Mouse (Mus musculus): ENCODE results near the gene Cnr2.

Gene Cnr2

DNA sequence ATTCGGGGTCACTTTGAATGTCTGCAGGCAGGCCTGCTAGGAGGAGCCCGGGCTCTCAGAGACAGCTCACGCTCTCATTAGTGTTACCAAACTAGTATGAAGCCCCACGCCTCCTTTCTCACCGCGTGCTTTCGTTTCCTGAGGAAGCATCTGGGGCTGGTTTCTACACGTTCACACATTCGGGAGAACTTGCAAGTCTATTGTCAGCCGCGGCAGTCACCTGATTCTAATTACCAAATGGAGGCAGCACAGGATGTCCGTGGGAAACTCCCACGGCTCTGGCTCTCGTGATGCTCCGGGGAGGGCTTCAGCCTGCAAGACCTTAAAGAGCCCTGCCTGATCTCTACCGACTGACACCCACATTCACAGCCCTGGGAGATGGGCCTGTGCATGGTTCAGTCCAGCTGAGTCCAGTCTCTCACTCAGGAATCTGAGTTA, 18.6 kb upstream of the Cnr2 start:
- DNase-seq (ENCODE audit: low spot score), result peak; percentile 90

DNA sequence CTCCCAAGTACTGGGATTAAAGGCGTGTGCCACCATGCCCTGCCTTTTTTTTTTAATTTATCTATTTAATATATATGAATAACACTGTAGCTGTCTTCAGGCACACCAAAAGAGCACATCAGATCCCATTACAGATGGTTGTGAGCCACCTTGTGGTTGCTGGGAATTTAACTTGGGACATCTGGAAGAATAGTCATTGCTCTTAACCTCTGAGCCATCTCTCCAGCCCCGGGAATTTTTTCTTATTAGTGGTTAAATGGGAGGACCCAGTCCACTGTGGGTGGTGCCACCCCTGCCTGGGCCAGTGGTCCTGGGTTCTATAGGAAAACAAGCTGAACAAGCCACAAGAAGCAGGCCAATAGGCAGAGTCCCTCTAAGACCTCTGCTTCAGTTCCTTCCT, 17.5 kb upstream of the Cnr2 start:
- no peak for DNase-seq (ENCODE audit: low spot score)

DNA sequence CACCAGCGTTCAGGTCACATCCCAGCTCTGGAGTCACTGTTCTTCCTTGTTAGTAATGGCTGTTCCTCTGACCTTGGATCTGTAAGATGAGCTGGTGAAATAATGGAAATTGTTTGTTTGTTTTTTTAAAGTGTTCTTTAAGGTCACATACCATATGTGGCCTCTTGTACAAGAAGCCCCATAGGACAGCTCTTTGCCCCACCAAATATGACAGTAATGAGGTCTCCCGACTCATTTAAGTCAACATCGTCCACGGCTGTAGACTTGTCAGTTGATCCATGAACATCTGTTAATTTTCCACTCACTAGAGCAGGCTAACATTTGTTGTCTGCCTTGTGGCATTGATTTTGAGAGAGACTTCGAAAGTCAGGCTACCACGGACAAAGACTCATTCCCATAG, 16.2 kb upstream of the Cnr2 start:
- no peak for DNase-seq (ENCODE audit: low spot score)

DNA sequence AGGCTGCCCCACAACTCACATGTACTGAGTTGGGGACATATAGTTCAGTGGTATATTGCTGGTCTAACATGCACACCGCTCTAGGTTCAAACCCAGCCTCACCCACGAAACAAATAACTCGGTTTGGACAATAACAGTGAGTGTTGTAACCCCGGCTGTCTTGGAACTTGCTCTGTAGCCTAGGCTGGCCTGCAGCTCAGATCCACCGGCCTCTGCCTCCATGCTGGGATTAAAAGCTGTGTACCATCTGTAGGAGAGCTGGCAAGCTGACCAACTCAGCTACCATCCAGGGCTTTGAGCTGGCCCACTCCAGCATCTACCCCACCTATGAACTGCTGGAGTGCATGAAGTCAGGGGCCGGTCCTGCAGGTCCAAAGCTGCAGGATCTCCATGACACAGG, 15.2 kb upstream of the Cnr2 start:
- no peak for DNase-seq (ENCODE audit: low spot score)

DNA sequence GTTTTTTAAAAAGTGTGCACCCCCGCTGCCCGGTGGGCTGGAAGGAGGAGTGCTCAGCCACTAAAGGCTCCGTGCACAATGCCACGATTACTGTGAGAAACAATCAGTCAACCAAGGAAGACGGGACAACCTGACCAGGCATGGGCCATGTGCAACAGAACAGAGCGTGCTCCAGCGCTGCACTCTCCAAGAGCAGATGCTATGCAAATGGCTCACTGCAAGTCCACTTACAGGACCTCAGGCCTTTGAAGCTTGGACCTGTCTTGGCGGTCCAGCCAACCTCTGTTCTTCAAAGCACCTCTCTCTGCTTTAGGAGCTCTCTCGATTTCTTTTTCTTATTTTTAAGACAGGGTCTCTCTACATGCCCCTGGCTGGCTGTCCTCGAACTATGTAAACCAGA, 14.6 kb upstream of the Cnr2 start:
- no peak for DNase-seq (ENCODE audit: low spot score)

DNA sequence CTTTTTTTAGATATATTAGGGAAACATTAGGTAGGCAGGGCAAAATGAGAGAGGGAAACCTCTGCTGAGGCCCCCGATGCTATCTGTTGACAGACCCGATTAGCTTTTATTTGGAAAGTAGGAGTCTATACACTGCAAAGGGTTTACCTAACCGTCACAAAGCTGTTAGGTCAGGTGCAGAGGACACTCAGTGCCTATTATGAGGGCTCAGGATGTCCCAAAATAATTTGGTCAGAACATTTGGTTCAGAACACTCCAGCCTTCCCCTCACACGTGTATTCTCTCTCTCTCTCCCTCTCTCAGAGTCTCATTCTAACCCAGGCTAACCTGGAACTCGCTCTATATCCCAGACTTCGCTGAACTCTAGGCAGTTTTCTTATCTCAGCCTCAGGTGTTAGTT, 13.2 kb upstream of the Cnr2 start:
- no peak for DNase-seq (ENCODE audit: low spot score)

DNA sequence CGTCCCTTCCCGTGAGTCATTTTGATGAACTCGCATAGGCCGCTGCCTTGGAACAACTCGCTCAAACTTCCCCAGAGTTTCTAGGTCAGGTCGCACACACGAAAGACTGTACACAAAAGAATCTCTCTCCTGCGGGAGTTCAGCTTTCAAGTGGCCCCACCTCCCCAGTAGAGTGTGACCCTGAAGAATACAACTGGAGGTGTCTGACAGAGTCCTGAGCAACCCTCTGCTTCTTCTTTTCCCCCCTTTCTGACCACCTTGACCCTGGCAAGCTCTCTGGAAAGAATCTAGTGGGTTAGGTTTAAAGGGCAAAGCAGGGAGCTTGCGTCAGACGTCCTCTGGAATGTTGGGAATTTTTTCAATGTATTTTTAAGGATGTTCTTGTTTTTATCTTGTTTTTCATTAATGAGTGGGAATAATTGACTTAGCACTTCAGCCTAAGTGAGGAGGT, 11.8 kb upstream of the Cnr2 start:
- no peak for DNase-seq (ENCODE audit: low spot score)

DNA sequence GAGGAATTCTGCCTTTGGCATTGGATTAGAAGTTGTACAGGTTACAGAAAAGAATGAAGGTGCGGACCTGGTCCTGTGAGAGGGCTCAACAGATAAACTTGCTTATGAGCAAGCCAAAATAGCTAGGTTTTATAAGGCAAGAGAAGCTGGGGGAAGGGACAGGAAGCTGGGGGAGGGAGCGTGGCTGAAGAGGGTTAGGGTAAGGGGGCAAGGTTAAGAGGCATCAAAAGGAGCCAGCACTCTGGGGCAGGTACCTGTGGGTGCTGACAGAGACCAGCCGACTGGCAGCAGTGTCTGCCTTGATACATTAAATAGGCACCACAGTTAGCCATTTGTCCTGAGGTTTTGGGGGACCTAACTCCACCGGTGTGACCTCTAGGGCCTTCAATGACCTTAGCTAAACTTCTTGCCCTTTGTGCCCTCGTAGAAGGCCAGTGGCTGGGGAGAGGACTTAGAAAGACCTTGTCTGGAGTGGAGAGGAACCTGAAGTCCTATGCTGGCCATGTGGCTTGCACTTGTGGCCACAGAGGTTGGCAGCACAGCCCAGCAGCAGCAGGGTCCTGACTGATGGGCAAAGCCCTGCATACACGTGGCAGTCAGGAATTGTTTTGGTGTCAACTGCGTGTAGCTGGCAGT, 11.2 kb upstream of the Cnr2 start:
- no peak for DNase-seq (ENCODE audit: low spot score)

DNA sequence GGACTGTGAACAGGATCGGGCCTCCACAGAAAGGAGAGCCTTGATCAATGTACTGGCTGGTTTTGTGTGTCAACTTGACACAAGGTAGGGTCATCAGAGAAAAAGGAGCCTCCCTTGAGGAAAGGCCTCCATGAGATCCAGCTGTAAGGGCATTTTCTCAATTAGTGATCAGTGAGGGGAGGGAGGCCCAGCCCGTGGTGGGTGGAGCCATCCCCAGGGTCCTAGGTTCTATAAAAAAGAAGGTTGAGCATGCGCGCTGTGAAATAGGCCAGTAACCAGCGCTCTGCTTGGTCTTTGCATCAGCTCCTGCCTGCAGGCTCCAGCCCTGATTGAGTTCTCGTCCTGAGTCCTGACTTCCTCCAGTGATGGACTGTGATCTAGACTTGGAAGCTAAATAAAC, 10.7 kb upstream of the Cnr2 start:
- no peak for DNase-seq (ENCODE audit: low spot score)

DNA sequence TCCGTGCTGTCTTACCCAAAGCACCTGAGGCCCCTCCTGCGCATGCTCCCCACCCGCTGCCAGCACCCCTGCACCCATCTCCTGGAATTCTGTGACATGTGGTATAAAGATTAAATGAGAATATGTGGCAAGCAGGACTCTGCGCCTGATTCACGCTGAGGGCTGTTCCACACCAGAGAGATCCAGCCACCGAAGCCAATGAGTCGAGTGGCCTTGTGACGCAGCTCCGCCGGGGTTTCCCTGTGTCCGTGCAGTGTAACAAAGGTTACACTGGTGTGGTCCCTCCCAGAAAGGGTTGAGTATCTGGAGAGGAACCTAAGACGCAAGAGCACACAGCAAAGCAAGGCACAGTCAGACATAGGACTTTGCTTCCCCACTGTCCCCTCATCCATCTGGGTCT, 9.5 kb upstream of the Cnr2 start:
- DNase-seq (ENCODE audit: low spot score), result no peak

DNA sequence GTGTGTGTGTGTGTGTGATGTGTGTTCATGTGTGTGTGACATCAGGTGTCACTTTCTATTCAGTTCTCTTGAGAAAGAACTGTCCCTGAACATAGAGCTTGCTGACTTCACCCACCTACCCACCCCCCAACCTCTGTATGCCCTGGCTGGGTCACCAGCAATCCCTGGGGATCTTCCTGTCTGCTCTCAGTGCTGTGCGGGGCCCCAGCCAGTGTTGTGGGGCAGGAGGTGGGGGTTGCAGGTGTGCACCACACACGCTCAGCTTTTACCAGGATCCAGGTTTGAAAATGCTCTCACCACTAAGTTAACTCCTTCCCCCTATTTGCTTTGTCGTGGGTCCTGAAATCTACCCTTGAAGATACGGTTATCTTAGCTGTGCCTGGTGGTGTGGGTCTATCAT, 9.0 kb upstream of the Cnr2 start:
- no peak for DNase-seq (ENCODE audit: low spot score)

DNA sequence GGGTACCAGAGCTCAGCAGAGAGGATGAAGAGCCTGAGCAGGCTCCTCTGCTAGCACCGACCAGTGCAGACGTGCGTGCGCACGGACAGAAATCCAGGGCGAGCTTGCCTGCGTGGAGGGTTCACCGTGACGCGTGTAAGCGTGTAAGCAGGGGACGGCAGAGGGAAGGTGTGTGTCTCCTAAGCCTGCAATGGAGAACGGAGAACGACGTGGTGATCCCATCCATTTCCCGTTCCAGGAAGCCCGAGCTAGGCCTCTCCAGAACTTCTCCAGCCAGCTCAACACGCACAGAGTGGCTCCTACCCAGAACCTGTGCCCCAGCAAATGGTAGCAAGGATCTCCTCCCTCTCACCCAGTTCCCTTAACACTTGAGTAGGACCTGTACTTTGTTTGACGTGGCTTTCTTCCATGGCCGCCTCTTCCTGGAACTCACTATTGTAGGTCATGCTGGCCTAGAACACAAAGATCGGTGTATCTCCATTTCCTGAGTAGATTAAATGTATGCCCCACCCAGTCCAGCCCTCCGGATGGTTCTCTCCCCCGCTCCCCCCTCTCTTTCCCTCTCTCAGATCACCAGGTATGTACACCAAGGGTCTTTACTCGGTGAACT, 6.6 kb upstream of the Cnr2 start:
- no peak for DNase-seq (ENCODE audit: low spot score)

DNA sequence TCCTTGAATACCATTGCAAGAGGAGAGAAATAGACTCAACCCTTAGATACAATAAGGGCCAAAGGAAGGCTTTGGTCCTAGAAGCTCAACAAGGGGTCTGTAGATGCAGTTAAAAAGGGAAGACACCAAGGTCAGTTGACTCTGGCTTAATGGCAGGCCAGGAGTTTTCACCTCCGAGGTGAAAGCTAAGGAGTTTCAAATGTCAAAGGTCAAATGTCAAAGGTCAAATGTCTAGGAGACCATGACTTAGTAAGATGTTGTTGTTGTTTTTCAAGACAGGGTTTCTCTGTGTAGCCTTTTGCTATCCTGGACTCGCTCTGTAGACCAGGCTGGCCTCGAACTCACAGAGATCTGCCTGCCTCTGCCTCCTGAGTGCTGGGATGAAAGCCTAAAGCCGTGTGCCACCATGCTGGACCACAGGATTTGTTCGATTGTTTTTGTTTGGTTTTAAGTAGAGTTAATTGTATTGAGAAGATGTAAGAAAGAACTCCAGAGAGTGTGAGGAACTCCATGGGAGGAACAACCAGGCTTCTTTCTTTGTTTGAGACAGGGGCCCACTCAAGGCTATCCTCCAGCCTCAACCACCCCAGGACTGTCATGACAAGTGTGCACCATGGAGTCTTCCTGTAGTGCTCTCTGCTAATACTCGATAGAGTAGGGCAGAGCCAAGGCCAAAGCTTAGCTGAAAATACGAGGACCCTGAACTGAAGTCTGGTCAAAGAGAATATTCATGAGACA, 5.9 kb upstream of the Cnr2 start:
- no peak for DNase-seq (ENCODE audit: low spot score)

DNA sequence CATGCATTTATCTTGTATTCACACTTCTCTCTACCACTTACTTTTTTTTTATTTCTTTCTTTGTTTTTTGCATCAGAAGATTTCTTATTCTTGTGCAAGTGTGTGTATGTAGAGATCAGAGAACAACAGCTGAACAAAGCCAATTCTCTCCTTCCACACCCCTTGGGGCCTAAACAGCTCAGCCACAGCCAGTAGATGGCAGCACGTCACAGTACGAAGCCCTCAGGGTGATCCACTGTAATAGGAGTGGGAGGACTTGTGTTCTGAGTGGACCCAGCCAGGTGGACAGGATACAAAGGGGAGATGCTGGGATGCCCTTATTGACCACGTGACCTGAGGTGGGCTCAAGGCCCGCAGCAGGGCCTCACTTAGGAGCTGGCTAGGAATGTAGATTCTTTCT, 5.3 kb upstream of the Cnr2 start:
- peak; percentile 86 for DNase-seq (ENCODE audit: low spot score)

DNA sequence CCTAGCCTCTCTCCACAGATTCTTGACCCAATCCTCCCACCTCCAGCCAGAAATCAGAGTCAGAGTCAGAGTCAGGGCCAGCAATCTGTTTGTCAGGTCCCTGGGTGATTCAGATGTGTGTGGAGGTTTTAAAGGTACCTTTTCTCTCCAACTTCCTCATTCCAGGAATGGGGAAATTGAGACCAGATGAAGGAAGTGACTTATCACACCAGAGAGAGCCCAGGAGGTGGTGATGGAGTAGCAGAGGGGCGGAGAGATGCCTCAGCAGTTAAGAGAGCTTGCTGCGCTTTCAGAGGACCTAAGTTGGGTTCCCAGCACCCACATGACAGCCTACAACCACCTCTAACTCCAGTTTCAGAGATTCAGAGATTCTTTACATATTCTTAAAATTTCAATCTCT, 3.7 kb upstream of the Cnr2 start:
- no peak for DNase-seq (ENCODE audit: low spot score)

DNA sequence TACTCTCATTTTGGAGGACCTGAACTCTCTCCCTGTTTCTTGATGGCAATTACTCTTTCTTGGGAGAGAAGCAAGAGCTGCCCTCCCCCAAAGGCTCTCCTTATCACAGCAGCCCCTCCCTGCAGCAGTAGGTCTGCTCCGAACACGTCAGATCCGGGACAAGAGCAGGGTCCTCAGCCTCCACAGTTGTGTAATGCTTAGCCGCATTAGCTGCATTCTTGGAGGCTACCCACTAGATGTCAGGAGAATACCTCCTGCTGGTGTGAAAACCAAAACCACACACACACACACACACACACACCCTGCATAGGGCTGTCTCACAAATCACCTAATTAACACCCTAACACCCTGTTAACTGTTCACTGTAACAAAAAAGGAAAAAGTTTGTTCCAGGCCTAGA, 2.3 kb upstream of the Cnr2 start:
- no peak for DNase-seq (ENCODE audit: low spot score)

DNA sequence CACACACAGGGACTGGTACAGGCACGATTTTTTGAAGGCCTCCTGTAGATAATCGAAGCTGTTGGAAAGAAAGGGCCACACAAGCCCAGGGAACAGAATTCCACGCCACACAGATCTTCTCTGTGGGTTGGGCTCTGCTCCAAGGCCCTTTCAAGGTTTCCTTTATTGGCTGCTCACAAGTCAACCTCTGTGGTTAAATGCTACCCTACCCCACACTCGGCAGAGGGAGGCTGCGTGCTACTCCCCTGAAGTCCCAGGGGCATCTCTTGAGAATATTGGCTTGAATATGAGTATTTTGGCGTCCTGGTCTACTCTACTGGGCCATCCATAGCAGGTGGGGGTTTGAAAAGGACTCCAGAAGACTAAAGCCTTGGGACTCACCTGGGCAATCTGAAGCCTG, 963 bp downstream of the Cnr2 start:
- no peak for DNase-seq (ENCODE audit: low spot score)

DNA sequence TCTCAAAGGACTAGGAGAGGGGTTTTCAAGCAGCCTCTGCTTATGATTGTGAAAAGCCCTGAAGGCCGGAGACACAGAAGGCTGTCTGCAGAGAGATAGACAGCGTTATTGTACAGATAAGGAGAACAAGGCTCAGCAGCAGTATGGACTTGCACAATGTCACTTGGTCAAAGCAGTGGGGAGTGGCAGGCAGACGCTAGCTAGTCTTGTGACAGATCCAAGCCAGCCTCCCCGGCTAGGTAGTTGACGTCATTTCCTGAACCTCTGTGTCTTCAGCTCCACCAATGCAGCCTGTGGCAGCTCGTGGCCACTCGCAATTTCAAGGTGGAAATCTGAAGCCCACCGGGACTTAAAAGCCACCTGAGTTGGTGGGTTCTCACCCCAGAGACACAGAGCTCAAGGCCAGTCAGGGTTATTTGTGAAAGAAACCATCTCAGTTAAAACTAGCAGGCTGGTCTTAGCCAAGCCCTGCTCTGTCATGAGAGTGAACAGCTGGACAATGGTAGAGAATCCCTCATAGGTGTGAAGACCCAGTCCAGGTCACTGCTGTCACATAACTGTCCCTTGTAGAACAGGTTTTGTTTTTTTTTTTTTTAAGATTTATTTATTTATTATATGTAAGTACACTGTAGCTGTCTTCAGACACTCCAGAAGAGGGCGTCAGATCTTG, 3.3 kb downstream of the Cnr2 start:
- peak; percentile 80 for DNase-seq (ENCODE audit: low spot score)

DNA sequence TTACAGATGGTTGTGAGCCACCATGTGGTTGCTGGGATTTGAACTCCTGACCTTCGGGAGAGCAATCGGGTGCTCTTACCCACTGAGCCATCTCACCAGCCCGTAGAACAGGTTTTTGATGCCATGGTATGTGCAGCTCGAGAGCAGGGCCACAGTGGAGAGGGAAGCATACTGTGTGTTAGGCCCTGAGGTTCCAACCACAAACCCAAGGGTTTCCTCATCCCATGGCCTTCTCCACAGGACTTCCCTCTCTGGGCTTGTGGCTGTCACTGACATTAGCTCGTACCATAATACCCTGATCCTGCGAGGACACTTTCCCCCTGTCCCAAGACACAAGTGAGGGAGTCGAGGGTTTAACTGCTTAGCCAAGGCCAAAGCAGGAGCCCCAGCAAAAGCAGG, 3.9 kb downstream of the Cnr2 start:
- DNase-seq (ENCODE audit: low spot score), result no peak

DNA sequence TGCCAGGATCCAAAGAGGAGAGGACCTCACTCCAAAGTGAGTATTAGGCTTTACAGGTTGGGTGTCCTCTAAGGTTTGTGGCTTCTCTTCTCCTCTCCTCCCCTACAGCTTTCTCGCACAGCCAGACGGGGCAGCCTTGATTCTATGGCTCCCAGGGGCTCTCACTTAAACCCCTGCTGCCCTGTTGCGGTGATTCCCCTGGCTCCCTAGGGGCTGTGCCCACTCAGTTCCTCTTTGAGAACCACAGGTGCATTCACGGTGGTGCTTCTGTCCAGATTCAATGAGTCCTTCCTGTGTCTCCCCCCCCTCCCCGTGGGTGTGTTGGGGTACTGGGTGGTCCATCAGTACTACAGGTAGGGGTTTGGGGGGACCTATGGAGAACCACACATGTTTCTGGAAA, 4.8 kb downstream of the Cnr2 start:
- peak; percentile 53 for DNase-seq (ENCODE audit: low spot score)

DNA sequence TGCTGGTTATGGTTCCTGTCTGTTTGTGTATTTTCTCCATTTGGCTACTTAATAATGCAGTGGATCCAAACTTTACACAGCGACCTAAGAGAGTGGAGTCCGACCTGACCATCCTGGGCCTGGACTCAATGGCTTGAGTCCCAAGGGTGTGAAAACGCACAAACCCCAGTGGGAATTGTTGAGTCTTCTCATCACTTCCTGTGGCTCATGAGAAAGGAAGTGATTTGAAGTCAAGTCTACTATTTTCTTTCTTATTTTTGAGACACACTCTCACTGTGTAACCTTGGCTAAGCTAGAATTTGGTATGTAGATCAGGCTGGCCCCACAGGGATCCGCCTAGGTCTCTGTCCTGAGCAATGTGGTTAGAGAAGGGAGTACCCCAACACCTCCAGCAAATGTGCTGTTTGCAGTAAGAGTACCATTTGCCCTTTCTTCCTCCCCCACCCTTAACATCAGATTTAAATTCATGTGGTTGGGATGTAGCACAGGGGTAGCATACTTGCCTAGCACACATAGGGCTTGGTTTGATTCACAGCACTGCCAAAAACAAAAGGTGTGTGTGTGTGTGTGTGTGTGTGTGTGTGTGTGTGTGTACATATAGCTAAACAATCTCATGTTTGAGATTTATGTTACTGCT, 7.5 kb downstream of the Cnr2 start:
- DNase-seq (ENCODE audit: low spot score), result no peak

DNA sequence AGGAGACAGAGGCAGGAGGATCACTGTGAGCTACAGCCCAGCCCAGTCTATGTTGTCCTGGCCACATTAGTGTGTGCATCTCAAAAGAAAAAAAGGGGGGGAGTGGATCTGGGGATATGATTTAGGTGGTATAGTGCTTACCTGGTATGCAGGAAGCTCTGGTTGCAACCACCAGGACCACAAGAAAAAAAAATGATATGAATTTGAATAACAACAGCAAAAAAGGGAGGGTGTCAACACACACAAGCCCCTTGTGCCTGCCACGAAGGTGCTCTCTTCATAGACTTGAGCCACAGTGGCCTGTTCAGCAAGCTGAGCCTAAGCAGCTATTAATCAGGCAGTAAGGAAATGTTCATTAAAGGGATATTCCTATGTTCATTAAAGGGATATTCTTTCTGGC, 9.6 kb downstream of the Cnr2 start:
- no peak for DNase-seq (ENCODE audit: low spot score)

DNA sequence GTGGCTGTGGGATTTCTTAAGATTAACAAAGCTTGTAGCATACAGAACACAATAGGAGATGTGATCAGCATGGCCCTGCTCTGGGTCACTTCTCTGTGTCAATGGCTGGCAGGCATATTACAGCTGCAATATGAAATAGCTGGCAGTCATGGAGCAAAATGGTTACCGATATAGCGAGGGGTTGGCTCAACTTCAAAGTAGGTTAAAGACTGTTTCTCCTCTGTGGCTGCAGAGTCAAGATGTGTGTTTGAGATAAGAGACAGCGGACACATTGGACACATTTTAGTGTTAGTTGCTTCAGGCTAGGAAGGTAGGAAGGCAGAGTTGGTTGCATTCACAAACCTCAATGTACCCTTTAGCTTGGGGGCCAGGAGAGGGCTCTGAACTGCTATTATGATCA, 11.4 kb downstream of the Cnr2 start:
- DNase-seq (ENCODE audit: low spot score), result no peak

Measured in lung, postnatal 25 days (tissue).